ENCODE assay signal across 9 mouse cellular contexts in genomic region chr6:18848702-18849061, GRCm38 (mm10). TPM values are rescaled to one million over a fixed set of nuclear protein-coding genes. Genes with fewer than 3 reads are reported as not detected.
DNase-seq lines count a peak whose midpoint lies in the region; ATAC-seq and TF ChIP-seq lines count a peak whose summit lies in the region.
"Had no signal": no experiment of that assay in that cellular context is flagged by ENCODE, and none has a peak within 500 bp of the region (broad histone marks: within the 10 kb centered on the region; RNA-seq: fewer than 3 reads in every experiment).

No protein-coding gene starts in this region.

- H3K27me3 ChIP-seq in heart, embryonic 14.5 days (ENCODE audit: control insufficient read depth, insufficient read depth, low read length), result no peaks in the 10 kb centered on the region
- no peaks in the 10 kb centered on the region for H3K27me3 ChIP-seq in MEL (ENCODE audit: control insufficient read depth in 1 of 2, insufficient read depth in 2 of 2, low read length in 2 of 2)
- no peaks in the 10 kb centered on the region for H3K27me3 ChIP-seq in hindbrain, embryonic 10.5 days (ENCODE audit: insufficient read depth, poor library complexity, severe bottlenecking)
- H3K27me3 ChIP-seq in midbrain, embryonic 12.5 days, result no peaks in the 10 kb centered on the region

- H3K36me3 ChIP-seq in heart, embryonic 14.5 days (ENCODE audit: control insufficient read depth, insufficient read depth, low read length), result peaks cover 33% of the 10 kb centered on the region
- H3K36me3 ChIP-seq in MEL (ENCODE audit: control insufficient read depth in 1 of 2, insufficient read depth in 2 of 2, low read length in 2 of 2), result peaks cover 0 to 17% of the 10 kb centered on the region in 2 experiments
- peaks cover 30% of the 10 kb centered on the region for H3K36me3 ChIP-seq in hindbrain, embryonic 10.5 days
- peaks cover 21% of the 10 kb centered on the region for H3K36me3 ChIP-seq in midbrain, embryonic 12.5 days

- peaks cover 12% of the 10 kb centered on the region for H3K79me2 ChIP-seq in MEL (ENCODE audit: control insufficient read depth, insufficient read depth, low read length, poor library complexity)

- WGBS in heart, embryonic 14.5 days, result under 1% methylated on average over 28 of the region's 28 CpGs
- under 1% methylated on average over 28 of the region's 28 CpGs for WGBS in hindbrain, embryonic 10.5 days
- WGBS in midbrain, embryonic 12.5 days, result under 1% methylated on average over 28 of the region's 28 CpGs

- H3K9ac ChIP-seq in heart, embryonic 14.5 days (ENCODE audit: low read length), result peak overlapping the region; percentile 99
- H3K9ac ChIP-seq in MEL (ENCODE audit: control insufficient read depth, low read depth, low read length, poor library complexity, severe bottlenecking), result peak overlapping the region; percentile 86
- H3K9ac ChIP-seq in midbrain, embryonic 12.5 days (replicated peaks), result peak overlapping the region; percentile 96

- ATAC-seq in heart, embryonic 14.5 days (ENCODE audit: insufficient number of reproducible peaks, insufficient read depth, low FRiP score, low read depth), result no peak; the same call in none of the 2 replicates
- no peak; the same call in 1 of the 2 replicates for ATAC-seq in midbrain, embryonic 12.5 days (ENCODE audit: low FRiP score, low read depth)

- TF ChIP-seq CTCF in MEL (IDR thresholded peaks at IDR 0.05 in 2 of 3, conservative IDR thresholded peaks at IDR 0.05 in 1 of 3; ENCODE audit: control insufficient read depth in 1 of 3, insufficient read depth in 1 of 3, low read depth in 2 of 3, low read length in 3 of 3, poor library complexity in 1 of 3, severe bottlenecking in 1 of 3), result no peak

- TF ChIP-seq RAD21 in MEL (IDR thresholded peaks at IDR 0.05; ENCODE audit: low read depth, low read length), result no peak

- TF ChIP-seq POLR2A in MEL (IDR thresholded peaks at IDR 0.05; ENCODE audit: control insufficient read depth in 1 of 2, insufficient read depth in 1 of 2, low read depth in 1 of 2, low read length in 2 of 2, poor library complexity in 1 of 2), result no peak; a peak in 1 of 4 replicates

- H3K9me3 ChIP-seq in heart, embryonic 14.5 days (ENCODE audit: control insufficient read depth, low read length), result no peaks in the 10 kb centered on the region
- H3K9me3 ChIP-seq in MEL (replicated peaks; ENCODE audit: insufficient read depth, low read length), result no peaks in the 10 kb centered on the region
- no peaks in the 10 kb centered on the region for H3K9me3 ChIP-seq in hindbrain, embryonic 10.5 days
- no peaks in the 10 kb centered on the region for H3K9me3 ChIP-seq in midbrain, embryonic 12.5 days

- peak overlapping the region; percentile 77 to 93; a peak in 3 of 4 replicates for H3K27ac ChIP-seq in heart, embryonic 14.5 days (replicated peaks in 1 of 2; ENCODE audit: control insufficient read depth in 1 of 2, insufficient read depth in 1 of 2, low read depth in 2 of 2, low read length in 2 of 2)
- H3K27ac ChIP-seq in MEL (ENCODE audit: control insufficient read depth, low read depth, low read length), result peak overlapping the region; percentile 62
- H3K27ac ChIP-seq in hindbrain, embryonic 10.5 days, result peak overlapping the region; percentile 98
- H3K27ac ChIP-seq in midbrain, embryonic 12.5 days (replicated peaks), result peak overlapping the region; percentile 95

- peak overlapping the region; percentile 80 to 91 for H3K4me3 ChIP-seq in heart, embryonic 14.5 days (ENCODE audit: control insufficient read depth in 1 of 2, insufficient read depth in 1 of 2, low read depth in 1 of 2, low read length in 2 of 2)
- peak overlapping the region; percentile 76 to 97 for H3K4me3 ChIP-seq in MEL (ENCODE audit: control insufficient read depth in 1 of 2, insufficient read depth in 1 of 2, low read depth in 2 of 2, low read length in 2 of 2)
- peak overlapping the region; percentile 83 for H3K4me3 ChIP-seq in hindbrain, embryonic 10.5 days
- H3K4me3 ChIP-seq in midbrain, embryonic 12.5 days, result peak overlapping the region; percentile 88

- peaks cover 0 to 12% of the 10 kb centered on the region in 2 experiments; a peak in 3 of 4 replicates for H3K4me1 ChIP-seq in heart, embryonic 14.5 days (ENCODE audit: control insufficient read depth in 2 of 2, insufficient read depth in 2 of 2, low read length in 2 of 2)
- peaks cover 2 to 3% of the 10 kb centered on the region in 2 experiments; a peak in 2 of 4 replicates for H3K4me1 ChIP-seq in MEL (ENCODE audit: control insufficient read depth in 1 of 2, insufficient read depth in 2 of 2, low read length in 2 of 2)
- H3K4me1 ChIP-seq in hindbrain, embryonic 10.5 days (replicated peaks), result peaks cover 17% of the 10 kb centered on the region
- H3K4me1 ChIP-seq in midbrain, embryonic 12.5 days, result peaks cover 15% of the 10 kb centered on the region

- peak overlapping the region; percentile 72 for H3K4me2 ChIP-seq in heart, embryonic 14.5 days (ENCODE audit: low read length)
- peak overlapping the region; percentile 66 for H3K4me2 ChIP-seq in midbrain, embryonic 12.5 days (replicated peaks)

- TF ChIP-seq EP300 in MEL (IDR thresholded peaks at IDR 0.05; ENCODE audit: low read depth in 1 of 2, low read length in 2 of 2), result no peak

- DNase-seq in heart, adult 8-10 months (ENCODE audit: low spot score), result no peak
- no peak for DNase-seq in MEL (ENCODE audit: low read depth, low spot score)
- DNase-seq in hindbrain, embryonic 10.5 days (ENCODE audit: low spot score), result no peak
- no peak for DNase-seq in cerebellum, adult 9-11 months
- DNase-seq in spleen, adult 12 weeks (ENCODE audit: low spot score), result no peak
- no peak for DNase-seq in spleen, postnatal 10 days (ENCODE audit: low spot score in 2 of 2)

TF ChIP-seq in MEL, 35 proteins besides CTCF, POLR2A, EP300 and RAD21:
- TF ChIP-seq KAT2A (conservative IDR thresholded peaks at IDR 0.05; ENCODE audit: low read depth, low read length) (no peak), ZMIZ1 (IDR thresholded peaks at IDR 0.05; ENCODE audit: low read depth, low read length) (peak; percentile 11; the same call in 1 of the 2 replicates), POLR2AphosphoS5 (IDR thresholded peaks at IDR 0.05; ENCODE audit: borderline replicate concordance, low read depth, low read length) (no peak), NRF1 (IDR thresholded peaks at IDR 0.05; ENCODE audit: insufficient read depth, low read depth, low read length, poor library complexity, severe bottlenecking) (no peak), TAL1 (IDR thresholded peaks at IDR 0.05; ENCODE audit: low read length) (no peak), CHD1 (IDR thresholded peaks at IDR 0.05; ENCODE audit: low read depth, low read length) (no peak), MEF2A (IDR thresholded peaks at IDR 0.05; ENCODE audit: extremely low read depth, insufficient replicate concordance, low read depth, low read length, poor library complexity, severe bottlenecking) (no peak), HCFC1 (IDR thresholded peaks at IDR 0.05; ENCODE audit: low read depth, low read length) (no peak)

RNA-seq across cellular contexts. Expression of gene Lsm8, which starts 0.3 kb away (rescaled TPM):
- 123 and 124 TPM in 2 replicates for polyA plus RNA-seq in heart, embryonic 14.5 days (2014; fragmentation: Nextera tagmentation; extraction: Ambion mirVana)
- total RNA-seq in heart, adult 8-10 months (2022), result 10 to 100 TPM; 17.0 to 24.0 (median 17.3) TPM
- total RNA-seq in MEL (2012; rRNA removed), result 107 and 111 TPM in 2 replicates
- polyA plus RNA-seq in MEL (2012; ENCODE audit: insufficient read depth in 1 of 2, insufficient read length in 2 of 2, low read depth in 1 of 2, low replicate concordance in 2 of 2, missing spikeins in 1 of 2), result 100 to 1,000 TPM in 1 of 2 experiments, not detected in 1; 106 TPM
- 211 and 232 TPM in 2 replicates for polyA plus RNA-seq in hindbrain, embryonic 10.5 days (2016; fragmentation: Nextera tagmentation; extraction: Ambion mirVana)
- polyA plus RNA-seq in midbrain, embryonic 12.5 days (2016; fragmentation: Nextera tagmentation; extraction: Ambion mirVana), result 186 and 190 TPM in 2 replicates

RNA-seq across cellular contexts. Expression of gene Ankrd7, which starts 17.4 kb away (rescaled TPM):
- 0.23 TPM in 1 of 2 replicates, not detected in the other for polyA plus RNA-seq in heart, embryonic 14.5 days (2014; fragmentation: Nextera tagmentation; extraction: Ambion mirVana)
- not detected for total RNA-seq in heart, adult 8-10 months (2022)
- not detected in 2 replicates for total RNA-seq in MEL (2012; rRNA removed)
- not detected for polyA plus RNA-seq in MEL (2012; ENCODE audit: insufficient read depth in 1 of 2, insufficient read length in 2 of 2, low read depth in 1 of 2, low replicate concordance in 2 of 2, missing spikeins in 1 of 2)
- polyA plus RNA-seq in hindbrain, embryonic 10.5 days (2016; fragmentation: Nextera tagmentation; extraction: Ambion mirVana), result 0.56 and 0.77 TPM in 2 replicates
- 0.26 and 0.36 TPM in 2 replicates for polyA plus RNA-seq in midbrain, embryonic 12.5 days (2016; fragmentation: Nextera tagmentation; extraction: Ambion mirVana)
- polyA plus RNA-seq: large intestine, adult 2 months had no signal
